Mouse (Mus musculus) heart, postnatal 0 days (tissue): ENCODE data around the gene Atp6v1e1. TPM values are rescaled to one million over a fixed set of nuclear protein-coding genes. Genes with fewer than 3 reads are reported as not detected.
A peak's percentile ranks its signal among the peaks of the same experiment; 100 is the strongest.

ENCODE experiments used
- ATAC-seq: fragments of 200-750 bp; cut with Nextera tagmentation; 2 replicates; pipeline ENCODE4 v1.8.0; 2017; ENCODE audit warnings: low read depth, moderate number of reproducible peaks, moderate library complexity; ENCODE audit not compliant: insufficient read depth
- DNase-seq: peaks from one replicate; pipeline ENCODE4 v3.0.0-alpha.2; 2016; ENCODE audit warnings: low spot score
- H3K27ac ChIP-seq: fragments of 300-500 bp; sonication (generic); 2 replicates; pipeline ENCODE4 v1.5.1; 2014; ENCODE audit warnings: low read depth, mild to moderate bottlenecking
- H3K27me3 ChIP-seq: fragments of 300-500 bp; sonication (generic); 2 replicates; pipeline ENCODE4 v1.6.1; 2014; ENCODE audit warnings: low read length, mixed read lengths; ENCODE audit not compliant: control insufficient read depth, insufficient read depth
- H3K36me3 ChIP-seq: fragments of 300-500 bp; sonication (generic); replicated peaks from 2 replicates; pipeline ENCODE4 v1.6.1; 2014; ENCODE audit warnings: low read length, mixed read lengths; ENCODE audit not compliant: control insufficient read depth, insufficient read depth
- H3K4me1 ChIP-seq: fragments of 300-500 bp; sonication (generic); 2 replicates; pipeline ENCODE4 v1.6.1; 2014; ENCODE audit warnings: antibody characterized with exemption; ENCODE audit not compliant: control insufficient read depth, insufficient read depth
- H3K4me2 ChIP-seq: fragments of 300-500 bp; sonication (generic); 2 replicates; pipeline ENCODE4 v1.6.1; 2014; ENCODE audit warnings: low read depth, mild to moderate bottlenecking, low read length, moderate library complexity
- H3K4me3 ChIP-seq: fragments of 300-500 bp; sonication (generic); 2 replicates; pipeline ENCODE4 v1.5.1; 2014; ENCODE audit warnings: low read depth, low read length
- H3K9ac ChIP-seq: fragments of 300-500 bp; sonication (generic); replicated peaks from 2 replicates; pipeline ENCODE4 v1.6.1; 2014; ENCODE audit warnings: low read depth, low read length, mixed read lengths
- H3K9me3 ChIP-seq: fragments of 300-500 bp; sonication (generic); replicated peaks from 2 replicates; pipeline ENCODE4 v1.6.1; 2016; ENCODE audit warnings: low read length; ENCODE audit not compliant: control insufficient read depth
- CTCF ChIP-seq: IDR thresholded peaks from 2 replicates; pipeline ENCODE4 v1.5.1; 2016; ENCODE audit warnings: antibody characterized with exemption, control low read depth, low read depth
- EP300 ChIP-seq: IDR thresholded peaks from 2 replicates; pipeline ENCODE4 v1.6.1; 2016; ENCODE audit warnings: antibody characterized with exemption, low read depth
- WGBS: fragments of 180-500 bp; shearing (Covaris S2); extraction: QIAGEN DNeasy Blood & Tissue Kit; methylation state at CpG from one replicate; pipeline ENCODE4 v1.1.7; 2014; 5-methylcytosine and 5-hydroxymethylcytosine counted together
- polyA plus RNA-seq: library from polyadenylated mRNA; unstranded; fragments of >200 nt; fragmentation: Nextera tagmentation; extraction: Ambion mirVana; gene quantifications from 2 replicates; pipeline ENCODE4 v1.2.1, GENCODE M21; 2015
- total RNA-seq: library from RNA; depleted of rRNA; stranded (reverse); fragments of >200 nt; gene quantifications from 2 replicates; pipeline ENCODE4 v1.2.3, GENCODE M21; 2014; ENCODE audit warnings: low replicate concordance

Atp6v1e1 gene
- total and polyA plus RNA-seq, 2 experiments from 2014 or later: 129 to 172 TPM

- no peak for DNase-seq
- 60% methylated on average over 4 of the region's 4 CpGs for WGBS
- no peaks in the 10 kb centered on the region for H3K36me3 ChIP-seq
- H3K9ac ChIP-seq: no peak overlapping the region
- H3K27ac ChIP-seq: no peak overlapping the region
- no peaks in the 10 kb centered on the region for H3K9me3 ChIP-seq
- H3K4me1 ChIP-seq: no peaks in the 10 kb centered on the region
- no peaks in the 10 kb centered on the region for H3K27me3 ChIP-seq
- no peak overlapping the region for H3K4me2 ChIP-seq
- TF ChIP-seq CTCF (no peak), EP300 (no peak)
- ATAC-seq: no peak
- no peak overlapping the region for H3K4me3 ChIP-seq
These were observed 8.4 kb upstream of the Atp6v1e1 start for GRCm38 (mm10) chr6:120830866-120831608.

DNA sequence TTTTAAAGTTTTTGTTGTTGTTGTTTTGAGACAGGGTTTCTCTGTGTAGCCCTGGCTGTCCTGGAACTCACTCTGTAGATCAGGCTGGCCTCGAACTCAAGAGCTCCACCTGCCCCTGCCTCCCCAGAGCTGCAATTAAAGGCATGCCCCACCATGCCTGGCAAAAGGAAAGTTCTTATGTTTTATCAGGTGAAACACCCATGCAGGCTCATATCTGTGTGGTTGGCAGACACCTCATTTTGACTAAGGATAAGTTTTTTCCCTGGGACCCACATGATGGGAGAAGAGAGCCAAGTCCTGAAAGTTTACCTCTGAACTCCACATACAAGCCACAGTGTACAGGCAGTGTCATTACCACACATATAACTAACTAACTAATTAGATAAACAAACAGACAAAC is 7.5 kb upstream of the Atp6v1e1 start:
- H3K9me3 ChIP-seq: no peaks in the 10 kb centered on the region
- H3K36me3 ChIP-seq: no peaks in the 10 kb centered on the region
- no peak overlapping the region for H3K4me3 ChIP-seq
- DNase-seq (no peak), ATAC-seq (no peak)
- no peak for TF ChIP-seq EP300
- no peak for TF ChIP-seq CTCF
- no peak overlapping the region for H3K9ac ChIP-seq
- H3K27me3 ChIP-seq: no peaks in the 10 kb centered on the region
- WGBS: 67% methylated on average over 1 of the region's 1 CpGs
- H3K27ac ChIP-seq: no peak overlapping the region
- no peaks in the 10 kb centered on the region for H3K4me1 ChIP-seq
- no peak overlapping the region for H3K4me2 ChIP-seq

DNA sequence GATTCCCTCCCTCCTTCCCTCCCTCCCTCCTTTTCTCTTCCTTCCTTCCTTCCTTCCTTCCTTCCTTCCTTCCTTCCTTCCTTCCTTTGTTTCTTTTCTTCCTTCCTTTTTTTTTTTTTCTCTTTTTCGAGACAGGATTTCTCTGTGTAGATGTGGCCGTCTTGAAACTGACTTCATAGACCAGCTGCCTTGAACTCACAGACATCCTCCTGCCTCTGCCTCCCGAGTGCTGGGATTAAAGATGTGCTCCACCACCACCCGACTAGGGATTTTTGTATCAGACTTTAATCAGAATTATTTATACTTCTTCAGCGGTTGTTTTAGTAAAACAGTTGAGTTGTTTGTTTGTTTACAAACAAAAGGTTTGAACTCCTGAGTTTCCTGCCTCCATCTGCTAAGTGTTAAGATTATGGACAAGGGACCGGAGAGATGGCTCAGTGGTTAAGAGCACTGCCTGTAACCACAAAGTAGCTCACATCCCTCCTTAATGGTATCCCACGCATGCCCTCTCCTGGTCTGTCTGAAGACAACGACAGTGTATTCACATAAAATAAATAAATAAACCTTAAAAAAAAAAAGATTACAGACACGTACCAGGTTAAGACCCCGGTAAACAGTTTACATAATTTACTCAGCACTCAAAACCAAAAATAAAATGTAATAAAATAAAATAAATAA is 483 bp upstream of the Atp6v1e1 start:
- Histone ChIP-seq H3K4me3 (peak overlapping the region; percentile 76; the same call in 1 of the 2 replicates), H3K27me3 (no peaks in the 10 kb centered on the region), H3K9ac (no peak overlapping the region), H3K36me3 (peaks cover 12% of the 10 kb centered on the region), H3K9me3 (no peaks in the 10 kb centered on the region), H3K4me2 (peak overlapping the region; percentile 66), H3K4me1 (peaks cover 10% of the 10 kb centered on the region), H3K27ac (peak overlapping the region; percentile 88)
- ATAC-seq (no peak), DNase-seq (no peak)
- WGBS: 64% methylated on average over 10 of the region's 10 CpGs
- no peak; the same call in 1 of the 2 replicates for TF ChIP-seq EP300
- 0 out of 2 replicates have a peak, but pooled peaks have one; percentile 13 for TF ChIP-seq CTCF

DNA sequence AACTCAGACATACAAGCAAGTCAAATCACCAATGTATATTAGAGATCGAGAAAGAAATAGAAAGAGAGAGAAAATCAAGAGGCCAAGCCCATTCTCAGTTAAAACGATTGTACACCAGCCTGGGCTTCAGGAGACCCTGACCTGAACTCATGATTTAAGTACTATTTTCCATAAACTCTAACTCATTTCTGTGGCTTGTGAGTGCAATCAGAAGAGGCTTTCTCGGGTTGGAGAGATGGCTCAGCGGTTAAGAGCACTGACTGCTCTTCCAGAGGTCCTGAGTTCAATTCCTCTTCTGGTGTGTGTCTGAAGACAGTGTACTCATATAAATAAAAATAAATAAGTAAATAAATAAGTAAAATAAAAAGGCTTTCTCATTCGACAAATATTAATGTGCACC is 878 bp downstream of the Atp6v1e1 start:
- peak overlapping the region; percentile 88; the same call in 1 of the 2 replicates for H3K27ac ChIP-seq
- WGBS: 48% methylated on average over 5 of the region's 5 CpGs

GRCm38 (mm10) chr6:120820941-120821340 is 1.7 kb downstream of the Atp6v1e1 start:
- no peak for TF ChIP-seq CTCF
- no peak for TF ChIP-seq EP300
- Histone ChIP-seq H3K4me3 (no peak overlapping the region), H3K27ac (no peak overlapping the region), H3K27me3 (no peaks in the 10 kb centered on the region), H3K4me1 (peaks cover 10% of the 10 kb centered on the region), H3K36me3 (peaks cover 21% of the 10 kb centered on the region), H3K9me3 (no peaks in the 10 kb centered on the region), H3K9ac (no peak overlapping the region), H3K4me2 (peak overlapping the region; percentile 66)
- WGBS: 36% methylated on average over 1 of the region's 1 CpGs
- no peak for DNase-seq
- ATAC-seq: no peak

More for the DNA sequence above, 878 bp downstream of the Atp6v1e1 start:
- H3K36me3 ChIP-seq: peaks cover 21% of the 10 kb centered on the region
- no peaks in the 10 kb centered on the region for H3K27me3 ChIP-seq
- peak overlapping the region; percentile 72 for H3K9ac ChIP-seq
- TF ChIP-seq EP300 (no peak), CTCF (no peak)
- peak overlapping the region; percentile 66 for H3K4me2 ChIP-seq
- H3K4me1 ChIP-seq: peaks cover 10% of the 10 kb centered on the region
- no peaks in the 10 kb centered on the region for H3K9me3 ChIP-seq
- DNase-seq (no peak), ATAC-seq (no peak)
- H3K4me3 ChIP-seq: peak overlapping the region; percentile 76
